ENCODE assay signal across 13 mouse cellular contexts in genomic region chr11:112826193-112827043, GRCm38 (mm10). TPM values are rescaled to one million over a fixed set of nuclear protein-coding genes. Genes with fewer than 3 reads are reported as not detected.
DNase-seq lines count a peak whose midpoint lies in the region; ATAC-seq and TF ChIP-seq lines count a peak whose summit lies in the region.
"Had no signal": no experiment of that assay in that cellular context is flagged by ENCODE, and none has a peak within 500 bp of the region (broad histone marks: within the 10 kb centered on the region; RNA-seq: fewer than 3 reads in every experiment).

No protein-coding gene starts in this region.

- peak; percentile 62 for DNase-seq in embryo, embryonic 11 days
- DNase-seq in forebrain, embryonic 14.5 days (ENCODE audit: low spot score), result peak; percentile 58
- peak; percentile 30 for DNase-seq in hindbrain, postnatal 0 days (ENCODE audit: low spot score)
- peak; percentile 45 for DNase-seq in neural tube, embryonic 11.5 days (ENCODE audit: low spot score)
- DNase-seq in right cerebral cortex, postnatal 25 days, result no peak
- DNase-seq in cerebellum, adult 9-11 months, result no peak
- DNase-seq: cerebellum, adult 8-10 months; heart, adult 2 months; kidney, adult 11 months; thymus, adult 2 months had no signal

- H3K4me3 ChIP-seq in forebrain, embryonic 14.5 days (ENCODE audit: low read depth, low read length), result no peak overlapping the region
- no peak overlapping the region for H3K4me3 ChIP-seq in hindbrain, postnatal 0 days (ENCODE audit: low read length)
- H3K4me3 ChIP-seq in neural tube, embryonic 11.5 days (ENCODE audit: low read depth, low read length), result no peak overlapping the region
- H3K4me3 ChIP-seq: heart, adult 2 months had no signal

- peak; percentile 80 for ATAC-seq in forebrain, embryonic 14.5 days
- peak; percentile 76 for ATAC-seq in hindbrain, postnatal 0 days
- ATAC-seq in neural tube, embryonic 11.5 days (ENCODE audit: insufficient read depth, low FRiP score, low TSS enrichment), result peak; percentile 72
- no peak for ATAC-seq in erythroblast, adult 5-6 weeks (replicated peaks; ENCODE audit: low FRiP score, poor library complexity, severe bottlenecking)
- ATAC-seq: CD4-positive, CD25-positive, alpha-beta regulatory T cell, adult 4 months had no signal

- no peak overlapping the region for H3K4me2 ChIP-seq in forebrain, embryonic 14.5 days (ENCODE audit: low read length)
- no peak overlapping the region for H3K4me2 ChIP-seq in hindbrain, postnatal 0 days (ENCODE audit: low read depth, low read length)
- no peak overlapping the region for H3K4me2 ChIP-seq in neural tube, embryonic 11.5 days (ENCODE audit: low read depth)

- no peaks in the 10 kb centered on the region for H3K27me3 ChIP-seq in forebrain, embryonic 14.5 days (replicated peaks; ENCODE audit: control insufficient read depth, insufficient read depth, low read length)
- no peaks in the 10 kb centered on the region for H3K27me3 ChIP-seq in hindbrain, postnatal 0 days (ENCODE audit: insufficient read depth, low read length)
- 0 out of 2 replicates have a peak, but pooled peaks cover 2% of the 10 kb centered on the region for H3K27me3 ChIP-seq in neural tube, embryonic 11.5 days (ENCODE audit: control insufficient read depth, insufficient read depth, low read length)

- no peaks in the 10 kb centered on the region for H3K36me3 ChIP-seq in forebrain, embryonic 14.5 days (ENCODE audit: control insufficient read depth, insufficient read depth, low read length)
- H3K36me3 ChIP-seq in hindbrain, postnatal 0 days (ENCODE audit: insufficient read depth, low read length), result no peaks in the 10 kb centered on the region
- H3K36me3 ChIP-seq in neural tube, embryonic 11.5 days (ENCODE audit: control insufficient read depth, insufficient read depth, low read length), result no peaks in the 10 kb centered on the region

- no peak for TF ChIP-seq CTCF in hindbrain, postnatal 0 days (IDR thresholded peaks at IDR 0.05; ENCODE audit: low read depth)

- 0 out of 2 replicates have a peak overlapping the region, but pooled peaks have one; percentile 17 for H3K27ac ChIP-seq in forebrain, embryonic 14.5 days (ENCODE audit: low read depth, low read length)
- H3K27ac ChIP-seq in hindbrain, postnatal 0 days, result no peak overlapping the region
- H3K27ac ChIP-seq in neural tube, embryonic 11.5 days (ENCODE audit: low read depth, low read length), result peak overlapping the region; percentile 41; the same call in 1 of the 2 replicates
- H3K27ac ChIP-seq: heart, adult 2 months; macrophage had no signal

- H3K9ac ChIP-seq in forebrain, embryonic 14.5 days (ENCODE audit: low read length), result no peak overlapping the region
- no peak overlapping the region for H3K9ac ChIP-seq in hindbrain, postnatal 0 days (replicated peaks; ENCODE audit: low read length)
- no peak overlapping the region for H3K9ac ChIP-seq in neural tube, embryonic 11.5 days (ENCODE audit: low read length)

- H3K9me3 ChIP-seq in forebrain, embryonic 14.5 days (replicated peaks; ENCODE audit: control insufficient read depth, low read length), result no peaks in the 10 kb centered on the region
- H3K9me3 ChIP-seq in hindbrain, postnatal 0 days (ENCODE audit: low read length), result no peaks in the 10 kb centered on the region
- H3K9me3 ChIP-seq in neural tube, embryonic 11.5 days (ENCODE audit: control insufficient read depth, low read length), result no peaks in the 10 kb centered on the region

- WGBS in forebrain, embryonic 14.5 days, result 70% methylated on average over 6 of the region's 6 CpGs
- 38% methylated on average over 6 of the region's 6 CpGs for WGBS in hindbrain, postnatal 0 days
- WGBS in neural tube, embryonic 11.5 days, result 64% methylated on average over 6 of the region's 6 CpGs

- peaks cover 3% of the 10 kb centered on the region; the same call in 1 of the 2 replicates for H3K4me1 ChIP-seq in forebrain, embryonic 14.5 days (ENCODE audit: control insufficient read depth, insufficient read depth, low read length)
- H3K4me1 ChIP-seq in hindbrain, postnatal 0 days (ENCODE audit: insufficient read depth, low read length), result no peaks in the 10 kb centered on the region
- H3K4me1 ChIP-seq in neural tube, embryonic 11.5 days (ENCODE audit: control insufficient read depth, insufficient read depth, low read length), result peaks cover 7% of the 10 kb centered on the region

RNA-seq across cellular contexts. Expression of gene Sox9, which starts 44.4 kb away (rescaled TPM):
- 43.6 and 49.4 TPM in 2 replicates for polyA plus RNA-seq in forebrain, embryonic 14.5 days (2014; fragmentation: Nextera tagmentation; extraction: Ambion mirVana)
- total RNA-seq in hindbrain, postnatal 0 days (2014; rRNA removed), result 11.7 and 16.7 TPM in 2 replicates
- 45.5 and 47.9 TPM in 2 replicates for polyA plus RNA-seq in hindbrain, postnatal 0 days (2015; fragmentation: Nextera tagmentation; extraction: Ambion mirVana)
- 161 and 164 TPM in 2 replicates for polyA plus RNA-seq in neural tube, embryonic 11.5 days (2014; fragmentation: Nextera tagmentation; extraction: Ambion mirVana)
- total RNA-seq in erythroblast, adult 5-6 weeks (2015; ENCODE audit: low replicate concordance), result not detected in 2 replicates
- not detected in 2 replicates for total RNA-seq in erythroblast, adult 5-6 weeks (2017; ENCODE audit: low replicate concordance)
- polyA plus RNA-seq: CD4-positive, CD25-positive, alpha-beta regulatory T cell, adult 4 months; macrophage had no signal

Comparison
In these comparisons a context has a peak if more than half of its experiments do, and no peak if none do; other contexts are left out.
1. DNase-seq: peak in embryo, embryonic 11 days (single experiment), forebrain, embryonic 14.5 days (single experiment), hindbrain, postnatal 0 days (single experiment) and neural tube, embryonic 11.5 days (single experiment); none in right cerebral cortex, postnatal 25 days (single experiment) and cerebellum, adult 9-11 months (single experiment).